Mouse (Mus musculus): ENCODE data around the gene Mbl1. TPM values are rescaled to one million over a fixed set of nuclear protein-coding genes. Genes with fewer than 3 reads are reported as not detected.

Gene Mbl1
- total RNA-seq (2014; rRNA removed; ENCODE audit: low replicate concordance) = not detected in 2 replicates
- polyA plus RNA-seq (2015; fragmentation: Nextera tagmentation; extraction: Ambion mirVana) = not detected in 2 replicates

GRCm38 (mm10) chr14:41151220-41151898 lies at the start of gene Mbl1:
Gene Mbl1, plus strand, starts transcription at chr14:41151458.
- TF ChIP-seq CTCF (IDR thresholded peaks at IDR 0.05; ENCODE audit: low read depth) (no peak), EP300 (IDR thresholded peaks at IDR 0.05; ENCODE audit: low read depth) (no peak)
- Histone ChIP-seq H3K4me1 (ENCODE audit: control insufficient read depth, insufficient read depth) (no peaks in the 10 kb centered on the region), H3K4me3 (ENCODE audit: low read depth, low read length) (no peak within 1 kb of the TSS), H3K36me3 (replicated peaks; ENCODE audit: control insufficient read depth, insufficient read depth, low read length) (no peaks in the 10 kb centered on the region), H3K27ac (ENCODE audit: low read depth) (no peak within 1 kb of the TSS), H3K27me3 (ENCODE audit: control insufficient read depth, insufficient read depth, low read length) (no peaks in the 10 kb centered on the region), H3K4me2 (ENCODE audit: low read depth, low read length) (no peak within 1 kb of the TSS), H3K9ac (replicated peaks; ENCODE audit: low read depth, low read length) (no peak within 1 kb of the TSS), H3K9me3 (replicated peaks; ENCODE audit: control insufficient read depth, low read length) (no peaks in the 10 kb centered on the region)
- WGBS = 82% methylated on average over 7 of the region's 7 CpGs
- ATAC-seq (ENCODE audit: insufficient read depth, low read depth) (no peak), DNase-seq (ENCODE audit: low spot score) (no peak)

GRCm38 (mm10) chr14:41102269-41102668 lies 49.0 kb upstream of the Mbl1 start:
- no peak overlapping the region for H3K9ac ChIP-seq (replicated peaks; ENCODE audit: low read depth, low read length)
- no peaks in the 10 kb centered on the region for H3K36me3 ChIP-seq (replicated peaks; ENCODE audit: control insufficient read depth, insufficient read depth, low read length)
- no peaks in the 10 kb centered on the region for H3K27me3 ChIP-seq (ENCODE audit: control insufficient read depth, insufficient read depth, low read length)
- TF ChIP-seq CTCF (IDR thresholded peaks at IDR 0.05; ENCODE audit: low read depth) (no peak), EP300 (IDR thresholded peaks at IDR 0.05; ENCODE audit: low read depth) (no peak)
- H3K4me3 ChIP-seq (ENCODE audit: low read depth, low read length) = no peak overlapping the region
- 59% methylated on average over 2 of the region's 2 CpGs for WGBS
- ATAC-seq (ENCODE audit: insufficient read depth, low read depth) (no peak), DNase-seq (ENCODE audit: low spot score) (no peak)
- no peak overlapping the region for H3K4me2 ChIP-seq (ENCODE audit: low read depth, low read length)
- no peaks in the 10 kb centered on the region for H3K4me1 ChIP-seq (ENCODE audit: control insufficient read depth, insufficient read depth)
- H3K9me3 ChIP-seq (replicated peaks; ENCODE audit: control insufficient read depth, low read length) = no peaks in the 10 kb centered on the region
- no peak overlapping the region for H3K27ac ChIP-seq (ENCODE audit: low read depth)

- 43% methylated on average over 10 of the region's 10 CpGs for WGBS
- H3K4me1 ChIP-seq (ENCODE audit: control insufficient read depth, insufficient read depth) = no peaks in the 10 kb centered on the region
- no peaks in the 10 kb centered on the region for H3K36me3 ChIP-seq (replicated peaks; ENCODE audit: control insufficient read depth, insufficient read depth, low read length)
- no peak for ATAC-seq (ENCODE audit: insufficient read depth, low read depth)
- H3K27me3 ChIP-seq (ENCODE audit: control insufficient read depth, insufficient read depth, low read length) = no peaks in the 10 kb centered on the region
- H3K27ac ChIP-seq (ENCODE audit: low read depth) = no peak within 1 kb of the TSS
- DNase-seq (ENCODE audit: low spot score) = no peak
- peak within 1 kb of the TSS; percentile 53 for H3K4me2 ChIP-seq (ENCODE audit: low read depth, low read length)
- H3K9me3 ChIP-seq (replicated peaks; ENCODE audit: control insufficient read depth, low read length) = no peaks in the 10 kb centered on the region
- peak within 1 kb of the TSS; percentile 34 for H3K4me3 ChIP-seq (ENCODE audit: low read depth, low read length)
- peak within 1 kb of the TSS; percentile 15; the same call in 1 of the 2 replicates for H3K9ac ChIP-seq (replicated peaks; ENCODE audit: low read depth, low read length)
- TF ChIP-seq CTCF (IDR thresholded peaks at IDR 0.05; ENCODE audit: low read depth) = no peak
- no peak for TF ChIP-seq EP300 (IDR thresholded peaks at IDR 0.05; ENCODE audit: low read depth)
These were observed 46.3 kb upstream of the Mbl1 start, which contains the start of gene Mat1a for GRCm38 (mm10) chr14:41104853-41105444. Gene Mat1a, plus strand, starts transcription at chr14:41105035.

- no peak overlapping the region for H3K9ac ChIP-seq (replicated peaks; ENCODE audit: low read depth, low read length)
- H3K27me3 ChIP-seq (ENCODE audit: control insufficient read depth, insufficient read depth, low read length) = no peaks in the 10 kb centered on the region
- WGBS = 77% methylated on average over 7 of the region's 7 CpGs
- TF ChIP-seq CTCF (IDR thresholded peaks at IDR 0.05; ENCODE audit: low read depth) (no peak), EP300 (IDR thresholded peaks at IDR 0.05; ENCODE audit: low read depth) (no peak)
- H3K4me3 ChIP-seq (ENCODE audit: low read depth, low read length) = no peak overlapping the region
- no peak overlapping the region for H3K27ac ChIP-seq (ENCODE audit: low read depth)
- no peaks in the 10 kb centered on the region for H3K9me3 ChIP-seq (replicated peaks; ENCODE audit: control insufficient read depth, low read length)
- no peak for DNase-seq (ENCODE audit: low spot score)
- no peak overlapping the region for H3K4me2 ChIP-seq (ENCODE audit: low read depth, low read length)
- no peaks in the 10 kb centered on the region for H3K4me1 ChIP-seq (ENCODE audit: control insufficient read depth, insufficient read depth)
- ATAC-seq (ENCODE audit: insufficient read depth, low read depth) = no peak
- no peaks in the 10 kb centered on the region for H3K36me3 ChIP-seq (replicated peaks; ENCODE audit: control insufficient read depth, insufficient read depth, low read length)
These were observed 40.1 kb upstream of the Mbl1 start for GRCm38 (mm10) chr14:41111031-41111668.

GRCm38 (mm10) chr14:41112944-41113343 lies 38.3 kb upstream of the Mbl1 start:
- H3K4me2 ChIP-seq (ENCODE audit: low read depth, low read length) = no peak overlapping the region
- no peak overlapping the region for H3K4me3 ChIP-seq (ENCODE audit: low read depth, low read length)
- no peaks in the 10 kb centered on the region for H3K27me3 ChIP-seq (ENCODE audit: control insufficient read depth, insufficient read depth, low read length)
- no peak overlapping the region for H3K9ac ChIP-seq (replicated peaks; ENCODE audit: low read depth, low read length)
- H3K36me3 ChIP-seq (replicated peaks; ENCODE audit: control insufficient read depth, insufficient read depth, low read length) = no peaks in the 10 kb centered on the region
- no peak overlapping the region for H3K27ac ChIP-seq (ENCODE audit: low read depth)
- H3K9me3 ChIP-seq (replicated peaks; ENCODE audit: control insufficient read depth, low read length) = no peaks in the 10 kb centered on the region
- ATAC-seq (ENCODE audit: insufficient read depth, low read depth) (no peak), DNase-seq (ENCODE audit: low spot score) (no peak)
- H3K4me1 ChIP-seq (ENCODE audit: control insufficient read depth, insufficient read depth) = 0 out of 2 replicates have a peak, but pooled peaks cover 4% of the 10 kb centered on the region
- 71% methylated on average over 4 of the region's 4 CpGs for WGBS
- TF ChIP-seq EP300 (IDR thresholded peaks at IDR 0.05; ENCODE audit: low read depth) = no peak
- no peak for TF ChIP-seq CTCF (IDR thresholded peaks at IDR 0.05; ENCODE audit: low read depth)
